Mouse (Mus musculus): ENCODE data around the gene Crispld2. TPM values are rescaled to one million over a fixed set of nuclear protein-coding genes. Genes with fewer than 3 reads are reported as not detected.

Crispld2 gene
- polyA plus RNA-seq, 1 experiment from 2014 or later, result 1.7 TPM

DNA sequence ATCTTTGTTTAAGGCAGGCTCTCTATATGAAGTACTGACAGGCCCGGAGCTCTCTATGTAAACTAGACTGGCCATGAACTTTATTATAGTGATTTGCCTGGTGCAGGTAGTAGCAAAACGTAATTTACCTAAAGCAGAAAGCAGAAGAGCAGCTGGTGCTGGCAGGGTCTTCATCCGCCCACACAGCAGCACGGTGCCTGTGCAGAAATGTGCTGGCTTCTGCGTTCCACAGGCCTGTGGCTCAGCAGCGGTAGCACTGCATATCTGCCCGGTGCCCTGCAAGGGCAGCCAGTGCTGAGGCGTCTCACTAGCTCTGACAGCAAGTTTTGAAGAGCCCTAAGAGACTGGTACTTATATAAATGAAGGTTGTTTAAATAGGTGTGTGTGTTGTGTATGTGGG is 36.9 kb upstream of the Crispld2 start:
- Histone ChIP-seq H3K27me3 (ENCODE audit: control insufficient read depth, insufficient read depth, low read length) (no peaks in the 10 kb centered on the region), H3K36me3 (ENCODE audit: control insufficient read depth, insufficient read depth, low read length) (peaks cover 65% of the 10 kb centered on the region), H3K4me3 (ENCODE audit: low read depth, low read length) (no peak overlapping the region), H3K4me1 (ENCODE audit: control insufficient read depth, insufficient read depth, low read length) (no peaks in the 10 kb centered on the region), H3K9ac (ENCODE audit: low read depth, low read length) (no peak overlapping the region), H3K27ac (ENCODE audit: low read depth, low read length) (no peak overlapping the region), H3K9me3 (replicated peaks; ENCODE audit: control insufficient read depth, low read length) (no peaks in the 10 kb centered on the region), H3K4me2 (no peak overlapping the region)
- 89% methylated on average over 8 of the region's 8 CpGs for WGBS (ENCODE audit: insufficient replicate concordance)
- no peak for ATAC-seq (replicated peaks; ENCODE audit: insufficient number of reproducible peaks, low FRiP score, low TSS enrichment)

DNA sequence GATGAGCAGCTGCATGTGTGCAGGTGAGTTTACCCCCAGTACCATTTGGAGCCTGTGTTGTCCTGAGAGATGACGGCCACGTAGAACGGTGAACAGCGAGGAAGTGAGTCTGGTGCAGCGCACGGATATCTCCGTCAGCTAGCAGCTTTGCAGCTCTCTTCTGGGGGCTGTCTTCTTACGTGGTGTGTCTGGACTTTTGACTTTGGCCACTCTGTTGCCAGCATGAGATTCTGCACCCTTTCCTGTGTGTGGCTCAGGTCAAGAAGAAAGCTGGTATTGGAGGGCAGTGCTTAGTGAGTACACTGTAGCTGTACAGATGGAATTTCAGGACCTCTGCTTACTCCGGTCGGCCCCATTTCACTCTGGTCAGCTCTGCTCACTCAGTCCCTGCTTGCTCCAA is 34.2 kb upstream of the Crispld2 start:
- WGBS (ENCODE audit: insufficient replicate concordance), result 97% methylated on average over 10 of the region's 10 CpGs
- H3K36me3 ChIP-seq (ENCODE audit: control insufficient read depth, insufficient read depth, low read length), result peaks cover 40% of the 10 kb centered on the region
- H3K4me2 ChIP-seq, result no peak overlapping the region
- no peaks in the 10 kb centered on the region for H3K4me1 ChIP-seq (ENCODE audit: control insufficient read depth, insufficient read depth, low read length)
- no peaks in the 10 kb centered on the region for H3K9me3 ChIP-seq (replicated peaks; ENCODE audit: control insufficient read depth, low read length)
- H3K9ac ChIP-seq (ENCODE audit: low read depth, low read length), result no peak overlapping the region
- H3K27me3 ChIP-seq (ENCODE audit: control insufficient read depth, insufficient read depth, low read length), result no peaks in the 10 kb centered on the region
- H3K27ac ChIP-seq (ENCODE audit: low read depth, low read length), result no peak overlapping the region
- H3K4me3 ChIP-seq (ENCODE audit: low read depth, low read length), result no peak overlapping the region
- no peak for ATAC-seq (replicated peaks; ENCODE audit: insufficient number of reproducible peaks, low FRiP score, low TSS enrichment)

DNA sequence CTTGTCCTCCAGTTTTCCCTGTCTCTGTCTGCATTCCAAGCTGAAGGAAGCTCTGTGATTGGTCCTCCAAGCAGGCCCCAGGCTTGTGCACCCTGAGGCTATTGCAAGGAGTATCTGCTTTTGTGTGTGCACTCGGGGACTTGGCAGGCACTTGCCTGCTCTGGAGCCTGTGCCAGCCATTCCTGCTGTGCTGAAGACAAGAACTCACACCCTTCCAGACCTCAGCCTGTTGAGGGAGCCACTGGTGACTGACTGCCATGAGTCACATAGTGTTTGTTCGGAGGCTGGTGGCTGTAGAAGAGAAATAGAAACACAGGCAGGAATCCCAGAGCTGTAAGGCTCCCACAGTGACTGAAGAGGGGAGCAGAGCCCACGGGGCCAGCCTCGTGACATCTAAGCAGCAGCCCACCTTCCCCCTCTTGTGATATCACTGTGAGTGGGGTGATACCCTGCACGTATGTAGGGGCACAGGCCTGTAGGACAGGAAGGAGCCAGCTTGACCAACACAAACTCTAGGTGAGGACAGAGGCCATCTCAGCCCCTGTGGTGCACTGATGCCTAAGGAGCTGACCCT is 31.6 kb upstream of the Crispld2 start:
- no peak overlapping the region for H3K27ac ChIP-seq (ENCODE audit: low read depth, low read length)
- H3K4me1 ChIP-seq (ENCODE audit: control insufficient read depth, insufficient read depth, low read length), result no peaks in the 10 kb centered on the region
- no peaks in the 10 kb centered on the region for H3K27me3 ChIP-seq (ENCODE audit: control insufficient read depth, insufficient read depth, low read length)
- H3K4me2 ChIP-seq, result no peak overlapping the region
- 45% methylated on average over 5 of the region's 5 CpGs for WGBS (ENCODE audit: insufficient replicate concordance)
- H3K4me3 ChIP-seq (ENCODE audit: low read depth, low read length), result no peak overlapping the region
- ATAC-seq (replicated peaks; ENCODE audit: insufficient number of reproducible peaks, low FRiP score, low TSS enrichment), result no peak
- H3K9ac ChIP-seq (ENCODE audit: low read depth, low read length), result no peak overlapping the region
- H3K9me3 ChIP-seq (replicated peaks; ENCODE audit: control insufficient read depth, low read length), result no peaks in the 10 kb centered on the region
- peaks cover 19% of the 10 kb centered on the region for H3K36me3 ChIP-seq (ENCODE audit: control insufficient read depth, insufficient read depth, low read length)

DNA sequence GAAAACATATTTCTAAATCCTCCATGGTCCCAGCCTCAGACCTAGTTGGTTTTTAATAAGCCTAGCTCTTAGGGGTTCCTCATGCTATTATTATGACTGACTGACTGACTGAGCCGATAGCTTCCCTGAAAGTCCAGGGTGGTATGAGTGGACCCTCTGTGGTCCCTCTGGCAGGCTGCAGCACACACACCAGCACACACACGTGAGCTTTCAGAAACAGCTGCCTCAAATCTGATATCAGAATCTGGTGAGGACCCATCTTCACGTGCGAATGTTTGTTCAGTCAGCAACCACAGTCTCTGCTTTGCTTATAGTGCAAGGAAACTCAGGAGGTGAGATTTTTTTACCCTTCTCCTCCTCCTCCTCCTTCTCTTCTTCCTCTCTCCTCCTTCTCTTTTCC is 27.4 kb upstream of the Crispld2 start:
- Histone ChIP-seq H3K9me3 (replicated peaks; ENCODE audit: control insufficient read depth, low read length) (0 out of 2 replicates have a peak, but pooled peaks cover 5% of the 10 kb centered on the region), H3K4me3 (ENCODE audit: low read depth, low read length) (no peak overlapping the region), H3K9ac (ENCODE audit: low read depth, low read length) (no peak overlapping the region), H3K4me1 (ENCODE audit: control insufficient read depth, insufficient read depth, low read length) (no peaks in the 10 kb centered on the region), H3K4me2 (no peak overlapping the region), H3K36me3 (ENCODE audit: control insufficient read depth, insufficient read depth, low read length) (no peaks in the 10 kb centered on the region), H3K27ac (ENCODE audit: low read depth, low read length) (no peak overlapping the region), H3K27me3 (ENCODE audit: control insufficient read depth, insufficient read depth, low read length) (no peaks in the 10 kb centered on the region)
- 72% methylated on average over 4 of the region's 4 CpGs for WGBS (ENCODE audit: insufficient replicate concordance)
- no peak for ATAC-seq (replicated peaks; ENCODE audit: insufficient number of reproducible peaks, low FRiP score, low TSS enrichment)

DNA sequence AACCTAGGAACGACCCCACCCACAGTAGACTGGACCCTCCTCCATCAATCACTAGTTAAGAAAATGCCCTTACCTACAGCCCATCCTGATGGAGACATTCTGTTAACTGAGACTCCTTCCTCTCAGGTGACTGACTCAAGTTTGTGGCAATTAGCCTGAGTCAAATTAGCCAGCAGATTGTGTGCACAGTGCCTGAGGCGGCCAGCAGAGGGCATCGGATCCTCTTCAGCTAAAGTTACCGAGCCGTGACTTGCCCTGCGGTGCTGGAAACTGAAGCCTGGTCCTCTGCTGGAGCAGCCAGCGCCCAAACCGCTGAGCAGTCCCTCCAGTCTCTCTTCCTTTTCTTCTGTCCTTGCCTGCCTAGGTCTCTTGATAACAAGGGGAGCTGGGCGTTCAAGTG is 24.8 kb upstream of the Crispld2 start:
- H3K4me1 ChIP-seq (ENCODE audit: control insufficient read depth, insufficient read depth, low read length), result no peaks in the 10 kb centered on the region
- no peaks in the 10 kb centered on the region for H3K36me3 ChIP-seq (ENCODE audit: control insufficient read depth, insufficient read depth, low read length)
- ATAC-seq (replicated peaks; ENCODE audit: insufficient number of reproducible peaks, low FRiP score, low TSS enrichment), result no peak
- H3K4me2 ChIP-seq, result no peak overlapping the region
- H3K27ac ChIP-seq (ENCODE audit: low read depth, low read length), result no peak overlapping the region
- 83% methylated on average over 9 of the region's 9 CpGs for WGBS (ENCODE audit: insufficient replicate concordance)
- no peaks in the 10 kb centered on the region for H3K27me3 ChIP-seq (ENCODE audit: control insufficient read depth, insufficient read depth, low read length)
- 0 out of 2 replicates have a peak, but pooled peaks cover 5% of the 10 kb centered on the region for H3K9me3 ChIP-seq (replicated peaks; ENCODE audit: control insufficient read depth, low read length)
- no peak overlapping the region for H3K9ac ChIP-seq (ENCODE audit: low read depth, low read length)
- H3K4me3 ChIP-seq (ENCODE audit: low read depth, low read length), result no peak overlapping the region

DNA sequence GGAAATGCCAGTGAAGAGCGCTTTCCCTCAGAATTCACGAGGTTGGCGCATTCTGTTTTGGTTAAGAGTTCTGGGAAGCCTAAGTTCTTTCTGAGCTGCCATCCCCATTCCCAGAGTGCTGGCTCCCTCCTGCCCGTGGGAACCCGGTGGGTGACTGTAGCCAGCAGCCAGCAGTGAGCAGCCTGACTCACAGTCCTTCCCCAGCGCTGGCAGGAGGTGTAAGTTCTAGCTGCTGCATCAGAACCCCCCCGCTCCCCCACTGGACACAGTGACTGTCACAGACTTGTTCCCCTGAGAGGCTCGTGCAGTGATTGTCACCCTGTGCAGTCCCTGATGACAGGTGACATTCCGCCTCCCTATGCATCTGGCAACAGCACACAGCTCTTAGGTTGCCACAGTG is 22.1 kb upstream of the Crispld2 start:
- 0 out of 2 replicates have a peak, but pooled peaks cover 5% of the 10 kb centered on the region for H3K9me3 ChIP-seq (replicated peaks; ENCODE audit: control insufficient read depth, low read length)

DNA sequence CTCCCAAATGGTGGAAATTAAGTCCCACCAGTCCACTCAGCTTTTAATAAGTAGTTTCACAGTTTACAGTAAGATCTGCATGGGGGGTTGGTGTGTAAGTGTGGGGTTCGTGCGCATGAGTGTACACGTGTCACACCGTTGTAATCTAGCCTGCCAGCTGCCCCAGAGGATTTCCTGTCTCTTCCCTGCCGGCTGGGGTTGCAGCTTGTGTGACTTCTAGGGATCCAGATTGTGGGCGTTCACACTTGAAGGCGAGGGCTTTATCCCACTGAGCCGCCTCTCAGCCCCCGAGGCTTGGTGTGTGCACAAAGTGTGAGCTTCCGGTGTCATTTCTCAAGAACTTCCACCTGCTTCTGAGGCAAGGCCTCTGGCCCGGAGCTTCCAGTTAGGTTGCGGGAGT is 19.7 kb upstream of the Crispld2 start:
- H3K4me1 ChIP-seq (ENCODE audit: control insufficient read depth, insufficient read depth, low read length), result no peaks in the 10 kb centered on the region
- 53% methylated on average over 12 of the region's 12 CpGs for whole genome bisulfite sequencing (ENCODE audit: insufficient replicate concordance)
- H3K9ac ChIP-seq (ENCODE audit: low read depth, low read length), result no peak overlapping the region
- H3K4me3 ChIP-seq (ENCODE audit: low read depth, low read length), result no peak overlapping the region
- no peaks in the 10 kb centered on the region for H3K36me3 ChIP-seq (ENCODE audit: control insufficient read depth, insufficient read depth, low read length)
- peak overlapping the region; percentile 24; the same call in 1 of the 2 replicates for H3K27ac ChIP-seq (ENCODE audit: low read depth, low read length)
- ATAC-seq (replicated peaks; ENCODE audit: insufficient number of reproducible peaks, low FRiP score, low TSS enrichment), result no peak; the same call in 1 of the 2 replicates
- no peak overlapping the region for H3K4me2 ChIP-seq
- no peaks in the 10 kb centered on the region for H3K27me3 ChIP-seq (ENCODE audit: control insufficient read depth, insufficient read depth, low read length)
- H3K9me3 ChIP-seq (replicated peaks; ENCODE audit: control insufficient read depth, low read length), result 0 out of 2 replicates have a peak, but pooled peaks cover 3% of the 10 kb centered on the region

More for the DNA sequence above, 22.1 kb upstream of the Crispld2 start:
- no peak for ATAC-seq (replicated peaks; ENCODE audit: insufficient number of reproducible peaks, low FRiP score, low TSS enrichment)
- H3K4me3 ChIP-seq (ENCODE audit: low read depth, low read length), result no peak overlapping the region
- H3K27me3 ChIP-seq (ENCODE audit: control insufficient read depth, insufficient read depth, low read length), result no peaks in the 10 kb centered on the region
- H3K27ac ChIP-seq (ENCODE audit: low read depth, low read length), result no peak overlapping the region
- H3K4me1 ChIP-seq (ENCODE audit: control insufficient read depth, insufficient read depth, low read length), result no peaks in the 10 kb centered on the region
- no peak overlapping the region for H3K4me2 ChIP-seq
- WGBS (ENCODE audit: insufficient replicate concordance), result 61% methylated on average over 9 of the region's 9 CpGs
- no peak overlapping the region for H3K9ac ChIP-seq (ENCODE audit: low read depth, low read length)
- no peaks in the 10 kb centered on the region for H3K36me3 ChIP-seq (ENCODE audit: control insufficient read depth, insufficient read depth, low read length)

DNA sequence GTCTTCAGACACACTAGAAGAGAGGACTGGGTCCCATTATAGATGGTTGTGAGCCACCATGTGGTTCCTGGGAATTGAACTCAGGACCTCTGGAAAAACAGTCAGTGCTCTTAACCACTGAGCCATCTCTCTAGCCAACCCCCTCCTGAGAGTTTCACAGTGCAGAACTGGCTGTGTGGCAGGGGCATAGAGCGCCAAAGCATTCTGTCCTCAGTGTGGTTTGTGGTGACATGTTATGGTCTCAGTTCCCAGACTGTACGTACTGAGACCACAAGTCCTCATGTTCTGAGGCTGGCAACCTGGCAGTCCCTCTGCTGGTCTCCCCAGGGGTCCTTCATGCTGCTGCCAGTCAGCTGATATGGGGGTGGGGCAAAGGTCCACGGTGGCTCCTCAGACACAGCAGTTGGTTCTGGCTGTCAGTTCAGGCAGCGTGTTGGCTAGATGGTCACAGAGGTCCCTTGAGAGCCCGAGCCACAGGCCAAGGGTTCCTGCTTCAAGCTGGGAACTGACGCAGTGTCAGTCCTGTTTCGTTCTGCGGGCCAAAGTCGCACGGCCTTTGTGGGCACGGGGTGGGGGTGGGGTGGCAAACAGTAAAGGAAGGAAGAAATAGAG is 13.4 kb upstream of the Crispld2 start:
- no peak overlapping the region for H3K27ac ChIP-seq (ENCODE audit: low read depth, low read length)
- H3K4me2 ChIP-seq, result no peak overlapping the region
- no peak overlapping the region for H3K9ac ChIP-seq (ENCODE audit: low read depth, low read length)
- H3K36me3 ChIP-seq (ENCODE audit: control insufficient read depth, insufficient read depth, low read length), result no peaks in the 10 kb centered on the region
- no peak overlapping the region for H3K4me3 ChIP-seq (ENCODE audit: low read depth, low read length)
- no peaks in the 10 kb centered on the region for H3K27me3 ChIP-seq (ENCODE audit: control insufficient read depth, insufficient read depth, low read length)
- H3K9me3 ChIP-seq (replicated peaks; ENCODE audit: control insufficient read depth, low read length), result no peaks in the 10 kb centered on the region
- no peaks in the 10 kb centered on the region for H3K4me1 ChIP-seq (ENCODE audit: control insufficient read depth, insufficient read depth, low read length)
- WGBS (ENCODE audit: insufficient replicate concordance), result 63% methylated on average over 11 of the region's 11 CpGs
- no peak for ATAC-seq (replicated peaks; ENCODE audit: insufficient number of reproducible peaks, low FRiP score, low TSS enrichment)

DNA sequence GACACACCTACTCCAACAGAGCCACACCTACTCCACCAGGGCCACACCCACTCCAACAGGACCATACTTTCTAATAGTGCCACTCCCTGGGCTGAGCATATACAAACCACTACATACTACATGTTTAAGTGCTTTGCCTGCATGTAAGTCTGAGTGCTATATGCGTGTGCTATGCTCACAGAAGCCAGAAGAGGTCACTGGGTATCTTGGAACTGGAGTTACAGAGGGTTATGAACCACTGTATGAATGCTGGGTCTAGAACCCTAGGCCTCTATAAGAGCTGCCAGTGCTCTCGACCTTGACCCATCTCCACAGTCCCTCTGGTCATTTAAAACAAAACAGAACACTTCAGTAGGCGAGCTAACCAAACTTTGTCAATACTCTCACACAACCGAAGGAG is 11.0 kb upstream of the Crispld2 start:
- no peak overlapping the region for H3K9ac ChIP-seq (ENCODE audit: low read depth, low read length)
- no peaks in the 10 kb centered on the region for H3K9me3 ChIP-seq (replicated peaks; ENCODE audit: control insufficient read depth, low read length)
- H3K4me1 ChIP-seq (ENCODE audit: control insufficient read depth, insufficient read depth, low read length), result no peaks in the 10 kb centered on the region
- H3K27me3 ChIP-seq (ENCODE audit: control insufficient read depth, insufficient read depth, low read length), result no peaks in the 10 kb centered on the region
- H3K36me3 ChIP-seq (ENCODE audit: control insufficient read depth, insufficient read depth, low read length), result no peaks in the 10 kb centered on the region
- no peak for ATAC-seq (replicated peaks; ENCODE audit: insufficient number of reproducible peaks, low FRiP score, low TSS enrichment)
- no peak overlapping the region for H3K4me2 ChIP-seq
- H3K4me3 ChIP-seq (ENCODE audit: low read depth, low read length), result no peak overlapping the region
- 65% methylated on average over 4 of the region's 4 CpGs for WGBS (ENCODE audit: insufficient replicate concordance)
- H3K27ac ChIP-seq (ENCODE audit: low read depth, low read length), result no peak overlapping the region
